Mouse (Mus musculus) embryonic facial prominence, embryonic 11.5 days (tissue): ENCODE measurements at regions not wholly inside any gene's neighbourhood (a gene's known extent, or its start where the extent isn't known, plus 50 kb on each side); places are given as distances from the start of the nearest gene placed in this dataset.

ENCODE experiments used
- ATAC-seq: fragments of 200-750 bp; cut with Nextera tagmentation; replicated peaks from 2 replicates; pipeline ENCODE4 v1.8.0; 2017; ENCODE audit warnings: low read depth; ENCODE audit not compliant: insufficient number of reproducible peaks, low FRiP score, low TSS enrichment
- DNase-seq: peaks from one replicate; pipeline ENCODE4 v3.0.0-alpha.2; 2015; ENCODE audit warnings: low spot score
- H3K27ac ChIP-seq: fragments of 300-500 bp; sonication (generic); replicated peaks from 2 replicates; pipeline ENCODE4 v1.5.1; 2014; ENCODE audit warnings: mild to moderate bottlenecking, low read depth, low read length, control low read depth
- H3K27me3 ChIP-seq: fragments of 300-500 bp; sonication (generic); 2 replicates; pipeline ENCODE4 v1.6.1; 2014; ENCODE audit warnings: mild to moderate bottlenecking, low read length, moderate library complexity, mixed read lengths; ENCODE audit not compliant: control insufficient read depth, insufficient read depth
- H3K36me3 ChIP-seq: fragments of 300-500 bp; sonication (generic); replicated peaks from 2 replicates; pipeline ENCODE4 v1.6.1; 2014; ENCODE audit warnings: low read depth, mild to moderate bottlenecking, low read length, moderate library complexity, mixed read lengths; ENCODE audit not compliant: control insufficient read depth, insufficient read depth
- H3K4me1 ChIP-seq: fragments of 300-500 bp; sonication (generic); 2 replicates; pipeline ENCODE4 v1.6.1; 2014; ENCODE audit warnings: low read length, mixed read lengths; ENCODE audit not compliant: control insufficient read depth, insufficient read depth
- H3K4me2 ChIP-seq: fragments of 300-500 bp; sonication (generic); 2 replicates; pipeline ENCODE4 v1.6.1; 2014; ENCODE audit warnings: low read depth, mild to moderate bottlenecking, control low read depth, low read length, moderate library complexity
- H3K4me3 ChIP-seq: fragments of 300-500 bp; sonication (generic); 2 replicates; pipeline ENCODE4 v1.5.1; 2014; ENCODE audit warnings: low read depth, low read length, control low read depth
- H3K9ac ChIP-seq: fragments of 300-500 bp; sonication (generic); replicated peaks from 2 replicates; pipeline ENCODE4 v1.6.1; 2014; ENCODE audit warnings: mild to moderate bottlenecking, control low read depth, low read length
- H3K9me3 ChIP-seq: fragments of 300-500 bp; sonication (generic); replicated peaks from 2 replicates; pipeline ENCODE4 v1.6.1; 2016; ENCODE audit warnings: mild to moderate bottlenecking, low read length, inconsistent platforms, mixed read lengths; ENCODE audit not compliant: control insufficient read depth
- WGBS: fragments of 180-500 bp; shearing (Covaris S2); extraction: QIAGEN DNeasy Blood & Tissue Kit; methylation state at CpG from one replicate; pipeline ENCODE4 v1.1.7; 2014; 5-methylcytosine and 5-hydroxymethylcytosine counted together

DNA sequence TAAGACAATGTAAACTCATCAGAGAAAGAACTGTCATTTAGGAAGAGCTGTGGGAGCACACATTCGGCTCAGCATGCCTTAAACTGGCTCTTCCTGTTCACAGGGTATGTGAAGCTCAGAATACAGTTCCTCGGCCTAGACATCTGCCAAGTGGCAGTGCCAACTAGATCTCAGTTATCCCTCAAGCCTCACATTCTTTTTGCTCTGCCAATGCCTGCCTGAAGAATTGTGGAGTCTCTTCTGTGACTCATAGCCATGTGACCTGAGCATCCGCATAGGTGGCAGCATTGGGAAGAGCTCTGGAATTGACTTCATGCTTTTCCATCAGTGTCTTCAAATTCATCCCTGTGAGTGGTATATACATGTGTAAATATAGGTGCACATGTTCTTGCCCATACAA is 59.7 kb downstream of the Prlhr start:
- no peak for ATAC-seq
- H3K4me1 ChIP-seq = no peaks in the 10 kb centered on the region
- WGBS = 87% methylated on average over 3 of the region's 3 CpGs
- DNase-seq = no peak
- H3K27ac ChIP-seq = no peak overlapping the region
- H3K4me3 ChIP-seq = no peak overlapping the region
- no peak overlapping the region for H3K4me2 ChIP-seq
- H3K36me3 ChIP-seq = no peaks in the 10 kb centered on the region
- no peaks in the 10 kb centered on the region for H3K27me3 ChIP-seq
- H3K9me3 ChIP-seq = no peaks in the 10 kb centered on the region
- no peak overlapping the region for H3K9ac ChIP-seq

DNA sequence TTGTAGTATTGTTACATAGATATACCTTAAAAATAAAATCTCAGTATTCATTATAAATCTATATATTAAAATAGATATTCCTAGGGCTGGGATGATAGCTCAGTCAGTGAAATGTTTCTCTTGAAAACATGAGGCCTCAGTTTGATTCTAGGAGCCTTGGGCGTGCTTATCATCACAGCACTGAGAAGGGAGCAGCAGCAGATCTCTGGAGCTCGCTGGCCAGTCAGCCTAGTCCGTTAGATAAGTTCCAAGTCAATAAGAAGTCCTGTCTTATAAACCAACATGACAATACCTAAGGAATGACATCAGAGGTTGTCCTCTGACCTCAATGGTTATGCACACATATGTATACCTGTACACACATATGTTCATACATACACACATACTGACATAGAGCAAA is 68.7 kb downstream of the Prlhr start:
- no peak overlapping the region for H3K4me2 ChIP-seq
- no peak overlapping the region for H3K27ac ChIP-seq
- no peaks in the 10 kb centered on the region for H3K9me3 ChIP-seq
- DNase-seq (no peak), ATAC-seq (no peak)
- H3K4me1 ChIP-seq = no peaks in the 10 kb centered on the region
- H3K4me3 ChIP-seq = no peak overlapping the region
- 82% methylated on average over 3 of the region's 3 CpGs for WGBS
- no peak overlapping the region for H3K9ac ChIP-seq
- no peaks in the 10 kb centered on the region for H3K27me3 ChIP-seq
- no peaks in the 10 kb centered on the region for H3K36me3 ChIP-seq

DNA sequence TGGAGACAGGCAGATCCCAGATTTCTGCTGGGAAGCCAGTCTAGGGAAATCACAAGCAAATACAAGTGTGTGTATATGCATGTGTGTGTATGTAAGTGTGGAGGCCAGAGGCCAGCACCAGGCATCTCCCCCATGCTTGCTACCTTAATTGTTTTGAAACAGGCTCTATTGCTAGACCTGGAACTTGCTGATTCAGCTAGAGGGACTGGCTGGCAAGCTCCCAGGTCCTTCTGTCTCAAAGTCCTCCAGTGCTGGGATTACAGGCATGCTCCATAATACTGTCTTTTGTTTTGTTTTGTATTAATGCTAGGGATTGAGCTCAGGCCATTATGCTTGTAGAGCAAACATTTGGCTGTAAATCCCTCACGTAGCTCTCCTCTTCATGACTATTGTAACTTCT is 70.4 kb downstream of the Prlhr start:
- H3K9ac ChIP-seq = no peak overlapping the region
- H3K27ac ChIP-seq = no peak overlapping the region
- no peak for DNase-seq
- no peak overlapping the region for H3K4me2 ChIP-seq
- no peaks in the 10 kb centered on the region for H3K9me3 ChIP-seq
- H3K36me3 ChIP-seq = no peaks in the 10 kb centered on the region
- H3K27me3 ChIP-seq = no peaks in the 10 kb centered on the region
- ATAC-seq = no peak
- H3K4me3 ChIP-seq = no peak overlapping the region
- no peaks in the 10 kb centered on the region for H3K4me1 ChIP-seq
- WGBS = 78% methylated on average over 1 of the region's 1 CpGs

DNA sequence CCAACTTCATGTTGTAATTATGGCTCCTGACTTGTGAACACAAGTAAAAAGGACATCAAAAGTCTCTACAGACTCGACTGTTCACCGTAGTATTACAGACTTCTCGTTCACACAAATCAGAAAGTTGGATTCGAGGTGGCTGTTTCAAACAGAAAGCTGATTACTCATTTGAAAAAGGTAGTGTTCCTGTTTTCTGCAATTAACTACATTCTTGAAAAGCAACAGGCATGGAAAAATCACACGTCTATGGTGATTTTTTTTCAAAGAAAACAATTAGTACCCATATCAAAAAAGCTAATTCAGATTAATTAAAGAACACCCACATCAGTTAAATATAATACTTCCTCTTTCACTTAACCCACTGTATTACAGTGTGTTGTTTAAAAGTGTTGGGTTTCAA is 71.5 kb downstream of the Prlhr start:
- H3K9ac ChIP-seq = no peak overlapping the region
- H3K4me3 ChIP-seq = no peak overlapping the region
- no peak overlapping the region for H3K27ac ChIP-seq
- DNase-seq (no peak), ATAC-seq (no peak)
- H3K4me1 ChIP-seq = no peaks in the 10 kb centered on the region
- H3K27me3 ChIP-seq = no peaks in the 10 kb centered on the region
- no peaks in the 10 kb centered on the region for H3K36me3 ChIP-seq
- no peak overlapping the region for H3K4me2 ChIP-seq
- H3K9me3 ChIP-seq = no peaks in the 10 kb centered on the region
- 61% methylated on average over 5 of the region's 5 CpGs for WGBS

DNA sequence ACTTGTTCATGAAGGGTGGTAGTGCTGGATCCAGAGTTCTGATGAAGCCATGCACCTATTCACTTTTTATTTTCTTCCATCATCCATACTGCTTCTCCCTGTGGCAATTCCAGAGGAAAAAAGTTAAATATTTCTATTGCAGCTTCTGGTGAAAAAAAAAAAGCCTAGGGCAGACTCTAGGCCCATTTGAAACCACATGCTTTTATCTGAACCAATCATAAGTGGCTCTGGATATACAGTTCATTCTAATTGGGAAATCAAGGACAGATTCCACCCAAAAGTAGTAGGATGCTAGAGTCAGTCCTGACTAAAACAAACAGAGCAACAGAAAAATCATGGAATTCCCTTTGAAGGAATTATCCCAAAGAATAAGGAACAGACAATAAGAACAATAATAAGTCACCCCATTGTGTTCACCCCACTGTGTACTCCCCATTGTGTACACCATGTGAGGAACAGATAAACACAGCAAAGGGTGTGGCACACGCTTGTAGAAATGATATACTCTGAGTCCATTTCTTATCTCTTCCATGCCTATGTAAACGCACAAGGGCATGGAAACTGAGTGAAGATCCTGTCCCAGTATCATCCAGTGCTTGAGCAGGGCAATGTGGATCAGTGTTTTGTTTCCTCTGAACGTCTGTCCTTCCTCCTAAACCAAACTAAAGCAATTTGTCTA is 81.4 kb downstream of the Prlhr start:
- no peak overlapping the region for H3K9ac ChIP-seq
- H3K4me3 ChIP-seq = no peak overlapping the region
- DNase-seq (no peak), ATAC-seq (no peak)
- no peaks in the 10 kb centered on the region for H3K36me3 ChIP-seq
- H3K27ac ChIP-seq = no peak overlapping the region
- no peaks in the 10 kb centered on the region for H3K9me3 ChIP-seq
- no peaks in the 10 kb centered on the region; the same call in 1 of the 2 replicates for H3K4me1 ChIP-seq
- H3K4me2 ChIP-seq = no peak overlapping the region
- H3K27me3 ChIP-seq = no peaks in the 10 kb centered on the region
- WGBS = 75% methylated on average over 3 of the region's 3 CpGs

DNA sequence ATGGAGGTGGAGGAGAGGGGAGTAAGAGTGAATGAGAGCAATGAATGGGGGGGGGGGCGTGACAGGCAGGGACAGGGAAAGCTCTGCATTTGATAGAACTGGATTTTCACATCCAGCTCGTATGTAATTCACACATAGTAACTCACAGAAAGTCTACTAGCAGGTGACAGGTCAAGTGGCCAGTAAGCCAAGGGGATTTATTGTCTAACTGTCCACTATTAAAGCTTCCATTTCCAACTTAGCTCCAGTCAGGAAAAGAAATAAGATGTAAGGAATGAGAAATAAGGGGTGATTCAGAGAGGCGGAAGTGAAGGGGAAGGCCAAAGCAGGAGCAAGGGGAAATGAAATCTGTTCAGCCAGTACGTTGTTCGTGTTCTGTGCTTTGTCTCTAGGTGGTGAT is 83.4 kb downstream of the Prlhr start:
- WGBS = 68% methylated on average over 5 of the region's 5 CpGs
- DNase-seq (no peak), ATAC-seq (no peak)
- no peaks in the 10 kb centered on the region; the same call in 1 of the 2 replicates for H3K4me1 ChIP-seq
- no peaks in the 10 kb centered on the region for H3K27me3 ChIP-seq
- H3K4me3 ChIP-seq = no peak overlapping the region
- no peaks in the 10 kb centered on the region for H3K9me3 ChIP-seq
- H3K27ac ChIP-seq = no peak overlapping the region
- no peaks in the 10 kb centered on the region for H3K36me3 ChIP-seq
- no peak overlapping the region for H3K9ac ChIP-seq
- H3K4me2 ChIP-seq = no peak overlapping the region

DNA sequence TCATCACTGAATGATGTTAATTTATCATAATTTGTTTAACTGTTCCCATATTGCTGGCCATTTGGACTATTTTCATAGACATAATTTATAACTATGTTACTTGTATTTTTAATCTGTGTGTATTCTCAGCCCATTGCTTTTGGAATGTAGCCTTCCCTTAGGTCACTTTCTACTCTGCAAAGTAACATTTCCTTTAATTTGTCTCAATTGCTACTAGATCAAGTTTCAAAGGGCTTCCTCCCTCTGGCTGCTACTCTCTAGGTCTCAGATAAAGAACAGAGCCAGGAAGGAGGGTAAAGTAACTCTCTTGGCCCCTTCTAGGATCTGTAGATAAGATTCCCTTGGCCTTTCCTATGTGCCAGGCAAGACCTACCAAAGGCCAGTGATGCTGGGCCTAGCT is 85.4 kb downstream of the Prlhr start:
- H3K4me1 ChIP-seq = no peaks in the 10 kb centered on the region; the same call in 1 of the 2 replicates
- ATAC-seq (no peak), DNase-seq (peak; percentile 64)
- no peaks in the 10 kb centered on the region for H3K36me3 ChIP-seq
- H3K4me2 ChIP-seq = no peak overlapping the region
- H3K27me3 ChIP-seq = no peaks in the 10 kb centered on the region
- H3K4me3 ChIP-seq = no peak overlapping the region
- no peak overlapping the region for H3K9ac ChIP-seq
- H3K9me3 ChIP-seq = no peaks in the 10 kb centered on the region
- H3K27ac ChIP-seq = no peak overlapping the region

DNA sequence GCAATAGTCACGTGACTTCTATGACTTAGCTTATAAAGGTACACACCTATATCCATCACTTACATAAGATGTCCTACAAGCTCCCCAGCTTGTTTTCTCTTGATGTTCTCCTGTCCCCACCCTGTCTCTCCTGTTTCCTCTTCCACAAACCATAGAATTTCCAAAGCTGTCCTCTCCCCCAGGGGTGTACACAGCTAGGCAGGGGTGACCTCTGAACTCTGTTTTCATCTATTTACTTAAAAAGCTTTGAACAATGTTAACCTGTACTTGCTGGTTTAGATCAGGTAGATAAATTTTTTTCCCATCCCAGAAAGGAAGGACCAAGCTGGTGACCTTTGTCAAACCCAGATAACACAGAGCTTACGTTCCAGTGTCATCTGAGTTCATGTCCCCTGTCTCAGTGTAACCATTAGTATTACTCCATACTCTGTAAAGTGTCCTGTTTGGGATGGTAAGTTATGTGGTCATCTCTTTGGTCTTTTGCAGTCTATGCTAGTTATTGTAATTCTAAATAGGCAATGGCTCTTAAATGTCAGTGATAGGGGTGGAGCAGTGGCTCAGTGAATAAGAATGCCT is 89.0 kb downstream of the Prlhr start:
- no peak for ATAC-seq
- H3K4me2 ChIP-seq = no peak overlapping the region
- no peak overlapping the region for H3K27ac ChIP-seq
- H3K4me3 ChIP-seq = no peak overlapping the region
- H3K9me3 ChIP-seq = no peaks in the 10 kb centered on the region
- no peak overlapping the region for H3K9ac ChIP-seq
- no peaks in the 10 kb centered on the region for H3K27me3 ChIP-seq
- H3K36me3 ChIP-seq = no peaks in the 10 kb centered on the region
- DNase-seq = no peak
- WGBS = 79% methylated on average over 2 of the region's 2 CpGs
- H3K4me1 ChIP-seq = no peaks in the 10 kb centered on the region
